Mouse (Mus musculus) neutrophil, adult 5-6 weeks (primary cell): Measurements from ENCODE around the gene Zfp866. TPM values are rescaled to one million over a fixed set of nuclear protein-coding genes. Genes with fewer than 3 reads are reported as not detected.
A peak's percentile ranks its signal among the peaks of the same experiment; 100 is the strongest.

Experiments
- ATAC-seq: fragments of 151-379, 151-347 bp; 2 replicates; pipeline ENCODE4 v1.8.0; 2017; ENCODE audit warnings: mild to moderate bottlenecking, moderate TSS enrichment; ENCODE audit not compliant: insufficient number of reproducible peaks, poor library complexity, low FRiP score, severe bottlenecking; ENCODE audit errors: extremely low read depth
- total RNA-seq: library from RNA; stranded (forward); fragments of 200-1000 nt; gene quantifications from 2 replicates; pipeline ENCODE4 v1.2.3, GENCODE M21; 2017

Gene Zfp866
- total RNA-seq, result 54.3 and 55.7 TPM in 2 replicates

GRCm38 (mm10) chr8:69790773-69791367, at the start of gene Zfp866, which contains the start of gene Atp13a1:
TSS of gene Zfp866 (minus strand) at chr8:69791178.
TSS of gene Atp13a1 (plus strand) at chr8:69791163.
- peak; percentile 98 for ATAC-seq

- ATAC-seq, result no peak
These were observed 46.2 kb upstream of the Zfp866 start for GRCm38 (mm10) chr8:69837057-69837682.

- ATAC-seq, result peak; percentile 90
These were observed 41.4 kb upstream of the Zfp866 start, which contains the start of gene Pbx4 for GRCm38 (mm10) chr8:69832298-69832853. TSS of gene Pbx4 (plus strand) at chr8:69832491.

- ATAC-seq, result no peak
These were observed 35.4 kb upstream of the Zfp866 start for GRCm38 (mm10) chr8:69826371-69826770.

- peak; percentile 32 for ATAC-seq
These were observed 31.6 kb upstream of the Zfp866 start, which contains the start of gene Lpar2 for GRCm38 (mm10) chr8:69822386-69823191. TSS of gene Lpar2 (plus strand) at chr8:69822429.

GRCm38 (mm10) chr8:69821971-69822385, 31.0 kb upstream of the Zfp866 start:
- ATAC-seq, result no peak

GRCm38 (mm10) chr8:69820466-69820865, 29.5 kb upstream of the Zfp866 start:
- ATAC-seq, result no peak

GRCm38 (mm10) chr8:69815396-69815795, 24.4 kb upstream of the Zfp866 start:
- ATAC-seq, result no peak

- no peak for ATAC-seq
These were observed 23.9 kb upstream of the Zfp866 start for GRCm38 (mm10) chr8:69814881-69815280.

GRCm38 (mm10) chr8:69809820-69810219, 18.8 kb upstream of the Zfp866 start:
- no peak for ATAC-seq

- peak; percentile 72 for ATAC-seq
These were observed 18.0 kb upstream of the Zfp866 start for GRCm38 (mm10) chr8:69808864-69809403.

GRCm38 (mm10) chr8:69808094-69808863, 17.3 kb upstream of the Zfp866 start, which contains the start of gene Gmip:
TSS of gene Gmip (plus strand) at chr8:69808679.
- peak; percentile 87 for ATAC-seq

GRCm38 (mm10) chr8:69807236-69807635, 16.3 kb upstream of the Zfp866 start:
- ATAC-seq, result no peak

GRCm38 (mm10) chr8:69805491-69805890, 14.5 kb upstream of the Zfp866 start:
- no peak for ATAC-seq

GRCm38 (mm10) chr8:69805086-69805485, 14.1 kb upstream of the Zfp866 start:
- no peak for ATAC-seq

- no peak for ATAC-seq
These were observed 13.6 kb upstream of the Zfp866 start for GRCm38 (mm10) chr8:69804537-69804936.

- ATAC-seq, result no peak
These were observed 12.4 kb upstream of the Zfp866 start for GRCm38 (mm10) chr8:69803366-69803765.

- no peak for ATAC-seq
These were observed 11.2 kb upstream of the Zfp866 start for GRCm38 (mm10) chr8:69802216-69802615.
